Mouse (Mus musculus): Measurements from ENCODE around the gene Ank2.

GRCm38 (mm10) chr3:127153861-127154260 is 345.3 kb downstream of the Ank2 start:
- TF ChIP-seq CTCF (IDR thresholded peaks at IDR 0.05; ENCODE audit: low read depth, low read length) (no peak), POLR2A (IDR thresholded peaks at IDR 0.05; ENCODE audit: borderline replicate concordance, low read depth, low read length) (no peak)
